Mouse (Mus musculus) forebrain, embryonic 16.5 days (tissue): Measurements from ENCODE around the gene Fyn. TPM values are rescaled to one million over a fixed set of nuclear protein-coding genes. Genes with fewer than 3 reads are reported as not detected.

Experiments
- ATAC-seq: fragments of 200-750 bp; cut with Nextera tagmentation; 2 replicates; pipeline ENCODE4 v1.8.0; 2017; ENCODE audit warnings: mild to moderate bottlenecking, moderate library complexity
- H3K27ac ChIP-seq: fragments of 300-500 bp; sonication (generic); 2 replicates; pipeline ENCODE4 v1.5.1; 2014; ENCODE audit warnings: low read length, control low read depth
- H3K27me3 ChIP-seq: fragments of 300-500 bp; sonication (generic); replicated peaks from 2 replicates; pipeline ENCODE4 v1.6.1; 2014; ENCODE audit warnings: low read length; ENCODE audit not compliant: control insufficient read depth, insufficient read depth
- H3K36me3 ChIP-seq: fragments of 300-500 bp; sonication (generic); 2 replicates; pipeline ENCODE4 v1.6.1; 2014; ENCODE audit not compliant: control insufficient read depth, insufficient read depth
- H3K4me1 ChIP-seq: fragments of 300-500 bp; sonication (generic); replicated peaks from 2 replicates; pipeline ENCODE4 v1.6.1; 2014; ENCODE audit warnings: low read length; ENCODE audit not compliant: control insufficient read depth, insufficient read depth
- H3K4me2 ChIP-seq: fragments of 300-500 bp; sonication (generic); 2 replicates; pipeline ENCODE4 v1.6.1; 2014; ENCODE audit warnings: mild to moderate bottlenecking, low read length, control low read depth
- H3K4me3 ChIP-seq: fragments of 300-500 bp; sonication (generic); replicated peaks from 2 replicates; pipeline ENCODE4 v1.5.1; 2014; ENCODE audit warnings: mild to moderate bottlenecking, low read length, control low read depth
- H3K9ac ChIP-seq: fragments of 300-500 bp; sonication (generic); replicated peaks from 2 replicates; pipeline ENCODE4 v1.6.1; 2014; ENCODE audit warnings: low read depth, low read length, control low read depth
- H3K9me3 ChIP-seq: fragments of 300-500 bp; sonication (generic); 2 replicates; pipeline ENCODE4 v1.6.1; 2016; ENCODE audit warnings: low read length; ENCODE audit not compliant: control insufficient read depth
- WGBS: fragments of 180-500 bp; shearing (Covaris S2); extraction: QIAGEN DNeasy Blood & Tissue Kit; methylation state at CpG from one replicate; pipeline ENCODE4 v1.1.7; 2014; 5-methylcytosine and 5-hydroxymethylcytosine counted together
- polyA plus RNA-seq: library from polyadenylated mRNA; unstranded; fragments of >200 nt; fragmentation: Nextera tagmentation; extraction: Ambion mirVana; gene quantifications from 2 replicates; pipeline ENCODE4 v1.2.1, GENCODE M21; 2015

The Fyn gene
- polyA plus RNA-seq, 1 experiment from 2014 or later, result 74.4 TPM

DNA sequence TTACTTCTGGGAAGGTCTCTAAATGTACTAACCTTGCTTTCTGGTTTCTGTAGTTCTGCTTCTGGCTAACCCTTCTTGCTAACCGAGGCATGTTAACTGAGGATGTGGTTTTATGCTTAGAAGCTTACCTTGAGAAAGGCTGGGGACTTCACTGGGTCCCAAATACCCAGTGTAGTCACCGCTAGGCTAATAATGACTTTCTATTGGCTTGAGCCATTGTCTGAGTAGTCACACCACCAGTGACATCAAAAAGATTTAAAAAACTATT lies 28.8 kb upstream of the Fyn start:
- no peaks in the 10 kb centered on the region for H3K27me3 ChIP-seq
- WGBS, result 86% methylated on average over 2 of the region's 2 CpGs
- H3K27ac ChIP-seq, result no peak overlapping the region
- H3K36me3 ChIP-seq, result no peaks in the 10 kb centered on the region
- no peak overlapping the region for H3K4me3 ChIP-seq
- no peaks in the 10 kb centered on the region for H3K9me3 ChIP-seq
- no peak for ATAC-seq
- H3K4me1 ChIP-seq, result no peaks in the 10 kb centered on the region; the same call in 1 of the 2 replicates
- no peak overlapping the region for H3K9ac ChIP-seq
- H3K4me2 ChIP-seq, result no peak overlapping the region

DNA sequence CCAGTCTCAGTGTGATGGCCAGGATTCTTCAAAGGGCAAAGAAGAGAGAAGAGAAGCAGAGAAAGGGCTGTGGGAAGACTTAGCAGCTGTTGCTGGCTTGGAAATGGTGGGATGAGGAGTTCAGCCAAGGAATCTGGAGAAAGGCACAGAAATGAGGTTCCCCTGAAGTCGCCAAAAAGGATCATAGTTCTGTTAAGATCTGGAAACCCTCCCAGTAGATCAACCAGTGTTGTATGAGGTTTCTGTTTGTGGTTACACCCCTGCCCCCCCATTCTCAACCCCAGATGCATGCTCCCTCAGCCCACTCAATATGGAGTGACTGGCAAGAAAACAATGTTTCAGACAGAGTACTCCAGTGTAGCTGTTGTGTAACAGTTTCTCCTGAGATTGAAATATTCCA lies 25.1 kb upstream of the Fyn start:
- 0 out of 2 replicates have a peak, but pooled peaks cover 3% of the 10 kb centered on the region for H3K4me1 ChIP-seq
- no peaks in the 10 kb centered on the region for H3K27me3 ChIP-seq
- H3K9me3 ChIP-seq, result no peaks in the 10 kb centered on the region
- no peak overlapping the region for H3K4me2 ChIP-seq
- H3K36me3 ChIP-seq, result no peaks in the 10 kb centered on the region
- H3K4me3 ChIP-seq, result no peak overlapping the region
- no peak overlapping the region for H3K9ac ChIP-seq
- ATAC-seq, result no peak
- 94% methylated on average over 1 of the region's 1 CpGs for WGBS
- no peak overlapping the region for H3K27ac ChIP-seq

DNA sequence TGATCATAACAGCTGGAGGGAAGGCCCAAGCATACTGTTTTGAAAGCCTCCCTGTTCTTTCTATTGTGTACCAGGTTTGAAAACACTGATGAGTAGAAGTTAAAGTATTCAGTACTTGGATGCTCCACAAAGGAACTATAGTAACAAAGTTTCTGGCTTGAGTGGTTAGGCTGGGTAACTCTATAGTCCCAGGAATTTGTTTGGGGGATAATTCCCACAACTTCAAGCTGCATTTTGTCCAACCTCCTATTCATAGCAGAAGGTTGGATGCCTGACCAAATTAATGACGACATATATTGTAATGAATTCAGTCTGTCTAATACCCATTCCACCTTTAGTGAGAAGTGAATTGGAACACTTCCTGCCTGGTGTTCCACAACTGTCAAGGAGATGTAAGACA lies 22.7 kb upstream of the Fyn start:
- Histone ChIP-seq H3K27me3 (no peaks in the 10 kb centered on the region), H3K4me2 (no peak overlapping the region), H3K4me3 (no peak overlapping the region), H3K9me3 (no peaks in the 10 kb centered on the region), H3K9ac (no peak overlapping the region), H3K4me1 (peaks cover 5% of the 10 kb centered on the region; the same call in 1 of the 2 replicates), H3K36me3 (no peaks in the 10 kb centered on the region), H3K27ac (no peak overlapping the region)
- 45% methylated on average over 1 of the region's 1 CpGs for WGBS
- no peak for ATAC-seq

DNA sequence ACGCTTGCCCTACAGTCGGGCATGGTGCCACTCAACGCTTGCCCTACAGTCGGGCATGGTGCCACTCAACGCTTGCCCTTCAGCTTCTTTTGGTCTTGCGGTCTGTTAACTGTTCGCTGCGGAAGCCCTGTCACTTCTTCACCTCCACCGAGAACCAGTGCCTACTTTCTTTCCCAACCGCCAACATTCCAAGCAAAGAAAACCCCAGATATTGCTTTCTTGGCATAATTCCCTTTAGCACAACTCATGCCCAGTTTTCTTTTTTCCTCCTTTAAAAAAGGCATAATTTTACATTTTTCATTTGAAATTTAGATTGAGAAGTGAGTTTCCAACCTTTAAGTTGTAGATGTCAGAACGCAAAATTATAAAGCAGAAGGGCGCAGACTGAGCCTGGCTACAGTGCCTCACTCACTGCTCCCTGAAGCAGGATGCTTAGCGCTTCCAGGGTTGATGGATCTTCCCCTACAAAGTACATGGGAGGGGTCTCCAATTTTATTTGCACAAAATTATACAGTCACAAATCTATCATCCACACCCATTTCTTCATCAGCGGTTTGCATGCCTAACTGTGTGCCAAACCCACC lies 18.8 kb upstream of the Fyn start:
- Histone ChIP-seq H3K27ac (0 out of 2 replicates have a peak overlapping the region, but pooled peaks have one; percentile 17), H3K36me3 (no peaks in the 10 kb centered on the region), H3K4me3 (no peak overlapping the region), H3K27me3 (no peaks in the 10 kb centered on the region), H3K4me1 (peaks cover 5% of the 10 kb centered on the region; the same call in 1 of the 2 replicates), H3K9ac (no peak overlapping the region), H3K9me3 (no peaks in the 10 kb centered on the region), H3K4me2 (no peak overlapping the region)
- 84% methylated on average over 14 of the region's 14 CpGs for WGBS
- peak; percentile 65 for ATAC-seq

DNA sequence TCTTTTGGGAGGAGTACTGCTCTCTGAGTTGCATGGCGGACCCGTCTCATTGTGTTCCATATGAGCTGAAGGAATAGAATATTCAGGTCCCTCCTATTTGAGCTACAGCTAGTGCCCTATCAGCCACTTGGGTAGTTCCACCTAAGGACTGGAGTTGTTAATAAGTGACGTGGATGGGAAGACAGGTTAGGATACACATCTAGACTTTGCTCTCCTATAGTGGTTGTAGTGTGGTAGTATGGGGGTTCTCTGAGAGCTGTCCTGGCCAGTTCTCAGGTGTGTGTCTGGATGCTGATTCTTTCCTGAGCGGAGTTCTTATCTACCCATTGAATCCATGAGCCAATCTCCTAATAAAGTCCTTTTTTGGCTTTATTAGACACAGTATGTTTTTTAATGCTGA lies 4.5 kb upstream of the Fyn start:
- WGBS, result 92% methylated on average over 4 of the region's 4 CpGs
- Histone ChIP-seq H3K4me1 (peaks cover 4% of the 10 kb centered on the region), H3K9ac (no peak overlapping the region), H3K4me3 (no peak overlapping the region), H3K27ac (no peak overlapping the region), H3K36me3 (no peaks in the 10 kb centered on the region), H3K27me3 (no peaks in the 10 kb centered on the region), H3K9me3 (no peaks in the 10 kb centered on the region), H3K4me2 (no peak overlapping the region)
- no peak for ATAC-seq

DNA sequence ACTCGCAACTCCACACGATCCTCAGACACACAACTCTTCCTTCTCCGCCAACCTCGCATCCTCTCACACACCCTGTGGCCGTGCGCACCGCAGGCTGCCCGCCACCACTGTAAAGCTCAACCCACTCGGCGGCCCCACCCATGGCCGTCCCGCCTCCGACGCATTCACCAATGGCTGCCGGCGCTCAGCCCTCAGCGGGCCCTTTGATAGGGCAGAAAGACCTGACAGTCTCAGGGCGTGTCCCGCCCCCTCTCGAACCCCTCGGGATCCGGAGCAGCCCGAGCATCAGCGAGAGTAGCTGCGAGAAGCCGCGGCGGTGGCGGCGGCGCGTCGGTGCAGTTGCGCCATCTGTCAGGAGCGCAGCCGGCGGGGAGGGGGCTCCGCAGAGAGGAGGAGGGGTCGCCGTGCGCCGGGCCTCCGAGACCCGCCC lies 862 bp downstream of the Fyn start:
- H3K9me3 ChIP-seq, result no peaks in the 10 kb centered on the region
- H3K27me3 ChIP-seq, result no peaks in the 10 kb centered on the region
- under 1% methylated on average over 36 of the region's 44 CpGs for WGBS
- H3K4me1 ChIP-seq, result peaks cover 39% of the 10 kb centered on the region
- peak overlapping the region; percentile 70 for H3K4me2 ChIP-seq
- ATAC-seq, result peak; percentile 100
- H3K27ac ChIP-seq, result peak overlapping the region; percentile 98
- H3K9ac ChIP-seq, result peak overlapping the region; percentile 97
- H3K4me3 ChIP-seq, result peak overlapping the region; percentile 86
- H3K36me3 ChIP-seq, result no peaks in the 10 kb centered on the region

DNA sequence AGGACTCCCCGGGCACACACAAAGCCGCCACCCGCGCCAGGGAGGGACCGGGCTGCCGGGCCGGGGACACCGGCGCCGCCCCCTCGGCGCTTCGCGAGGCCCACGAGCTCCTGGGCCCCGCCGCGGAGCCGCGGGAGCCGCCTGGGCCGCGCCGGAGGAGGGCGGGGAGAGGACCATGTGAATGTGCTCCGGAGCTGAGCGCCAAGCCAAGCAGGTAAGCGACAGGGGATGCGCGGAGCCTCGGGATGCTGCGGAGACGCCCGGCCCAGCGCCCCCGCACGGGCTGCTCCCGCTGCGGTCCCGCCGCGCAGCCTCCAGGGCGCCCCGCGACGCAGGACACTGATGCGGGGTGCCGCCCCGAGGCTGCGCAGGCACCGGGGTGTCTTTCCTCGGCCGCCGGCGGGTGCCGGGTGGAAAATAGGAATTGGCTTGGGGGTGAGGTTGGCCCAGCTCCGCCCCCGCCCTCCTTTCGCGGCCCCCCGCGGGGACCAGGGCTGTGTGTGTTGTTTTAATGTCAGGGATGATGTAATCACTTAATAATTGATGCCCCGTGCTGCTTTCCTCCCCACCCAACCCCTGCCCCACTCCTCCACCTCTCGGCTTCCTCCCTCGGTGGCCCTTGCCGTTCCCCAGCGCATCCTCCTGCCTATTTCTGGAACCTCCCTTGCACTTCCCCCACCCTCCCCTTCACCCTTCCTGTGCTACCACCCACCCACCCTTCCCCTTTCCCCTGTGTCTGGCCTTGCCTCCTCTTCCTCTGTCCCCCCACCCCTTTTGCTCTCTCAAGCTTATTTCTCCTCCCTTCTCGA lies 1.5 kb downstream of the Fyn start:
- peak overlapping the region; percentile 98 for H3K27ac ChIP-seq
- no peaks in the 10 kb centered on the region for H3K27me3 ChIP-seq
- H3K4me1 ChIP-seq, result peaks cover 45% of the 10 kb centered on the region
- H3K4me3 ChIP-seq, result peak overlapping the region; percentile 86
- peak; percentile 56 for ATAC-seq
- peak overlapping the region; percentile 70 for H3K4me2 ChIP-seq
- H3K9me3 ChIP-seq, result no peaks in the 10 kb centered on the region
- no peaks in the 10 kb centered on the region for H3K36me3 ChIP-seq
- H3K9ac ChIP-seq, result peak overlapping the region; percentile 97
- under 1% methylated on average over 56 of the region's 68 CpGs for WGBS

DNA sequence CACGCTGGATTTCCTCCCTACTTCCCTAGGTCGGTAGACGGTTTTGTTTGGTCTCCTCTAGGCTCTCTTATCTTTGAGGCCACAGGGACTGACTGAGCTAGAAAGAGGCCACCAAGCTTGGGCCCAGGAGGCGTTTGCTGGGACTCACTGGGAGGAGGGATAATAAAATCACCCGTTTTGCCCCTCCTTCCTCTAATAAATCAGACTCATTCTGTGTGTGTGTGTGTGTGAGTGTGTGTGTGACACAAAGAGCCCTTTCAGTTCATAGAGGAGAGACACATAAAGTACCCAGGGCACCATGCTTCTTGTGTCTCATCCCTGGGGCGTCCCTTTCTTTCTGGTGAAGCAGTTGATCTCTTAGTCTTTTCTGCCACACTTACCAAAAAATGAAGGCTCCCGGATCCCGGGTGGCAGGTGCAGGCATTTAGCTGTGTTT lies 2.1 kb downstream of the Fyn start:
- Histone ChIP-seq H3K27me3 (no peaks in the 10 kb centered on the region), H3K4me1 (peaks cover 45% of the 10 kb centered on the region), H3K4me2 (peak overlapping the region; percentile 70), H3K9me3 (no peaks in the 10 kb centered on the region), H3K9ac (peak overlapping the region; percentile 97), H3K36me3 (no peaks in the 10 kb centered on the region), H3K4me3 (peak overlapping the region; percentile 86), H3K27ac (peak overlapping the region; percentile 98)
- ATAC-seq, result peak; percentile 0; the same call in 1 of the 2 replicates
- WGBS, result under 1% methylated on average over 8 of the region's 8 CpGs

DNA sequence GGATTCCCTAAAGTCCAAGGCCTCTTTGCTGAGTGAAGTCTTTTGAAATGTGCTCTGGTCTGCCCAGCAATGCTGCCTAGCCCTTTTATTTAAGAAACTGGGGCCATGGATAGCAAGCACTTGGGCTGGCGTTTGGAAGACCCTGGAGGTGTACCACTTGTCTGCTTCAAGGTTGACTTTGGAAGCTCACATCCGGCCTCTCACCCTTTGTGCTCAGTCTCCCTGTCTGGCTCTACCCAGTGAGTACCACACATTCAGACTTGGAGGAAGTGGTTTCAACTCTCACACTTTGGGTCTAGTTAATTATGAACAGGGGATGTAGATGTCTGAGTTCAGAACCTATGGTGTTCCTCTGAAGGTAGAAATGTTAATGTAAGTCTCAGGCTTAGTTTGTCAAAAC lies 2.8 kb downstream of the Fyn start:
- no peaks in the 10 kb centered on the region for H3K27me3 ChIP-seq
- H3K4me1 ChIP-seq, result peaks cover 51% of the 10 kb centered on the region
- H3K4me2 ChIP-seq, result peak overlapping the region; percentile 70
- H3K36me3 ChIP-seq, result no peaks in the 10 kb centered on the region
- peak overlapping the region; percentile 98; the same call in 1 of the 2 replicates for H3K27ac ChIP-seq
- peak overlapping the region; percentile 97 for H3K9ac ChIP-seq
- H3K9me3 ChIP-seq, result no peaks in the 10 kb centered on the region
- no peak for ATAC-seq
- WGBS, result 33% methylated on average over 2 of the region's 2 CpGs
- H3K4me3 ChIP-seq, result peak overlapping the region; percentile 86
